Mouse (Mus musculus): Measurements from ENCODE around the gene Ccpg1. TPM values are rescaled to one million over a fixed set of nuclear protein-coding genes. Genes with fewer than 3 reads are reported as not detected.

The Ccpg1 gene
- polyA plus RNA-seq, 1 experiment from 2014 or later = 36.8 TPM

GRCm38 (mm10) chr9:72958521-72959450 lies 26.4 kb upstream of the Ccpg1 start, which contains the start of the genes Dyx1c1 and Gm44503:
Gene Dyx1c1, plus strand, starts transcription at chr9:72958785.
Gene Gm44503, plus strand, starts transcription at chr9:72958852.
- H3K27me3 ChIP-seq (ENCODE audit: control insufficient read depth, insufficient read depth, low read length) = no peaks in the 10 kb centered on the region
- peak within 1 kb of the TSS; percentile 24; the same call in 1 of the 2 replicates for H3K27ac ChIP-seq (ENCODE audit: low read length)
- H3K9me3 ChIP-seq (replicated peaks; ENCODE audit: control insufficient read depth, low read length) = no peaks in the 10 kb centered on the region
- 2% methylated on average over 43 of the region's 43 CpGs for WGBS
- ATAC-seq (ENCODE audit: insufficient read depth, low FRiP score) = peak; percentile 90
- peaks cover 3% of the 10 kb centered on the region; the same call in 1 of the 2 replicates for H3K4me1 ChIP-seq (ENCODE audit: control insufficient read depth, insufficient read depth, low read length)
- peak within 1 kb of the TSS; percentile 68 for H3K4me2 ChIP-seq (ENCODE audit: low read depth, low read length)
- no peaks in the 10 kb centered on the region for H3K36me3 ChIP-seq (ENCODE audit: control insufficient read depth, insufficient read depth, low read length)
- H3K9ac ChIP-seq (ENCODE audit: low read length) = peak within 1 kb of the TSS; percentile 74
- peak within 1 kb of the TSS; percentile 76 for H3K4me3 ChIP-seq (replicated peaks; ENCODE audit: low read length)

GRCm38 (mm10) chr9:72961346-72961745 lies 23.9 kb upstream of the Ccpg1 start:
- no peak overlapping the region for H3K4me2 ChIP-seq (ENCODE audit: low read depth, low read length)
- 64% methylated on average over 8 of the region's 8 CpGs for WGBS
- H3K4me1 ChIP-seq (ENCODE audit: control insufficient read depth, insufficient read depth, low read length) = peaks cover 3% of the 10 kb centered on the region; the same call in 1 of the 2 replicates
- no peak overlapping the region for H3K4me3 ChIP-seq (replicated peaks; ENCODE audit: low read length)
- no peaks in the 10 kb centered on the region for H3K27me3 ChIP-seq (ENCODE audit: control insufficient read depth, insufficient read depth, low read length)
- no peak for ATAC-seq (ENCODE audit: insufficient read depth, low FRiP score)
- no peaks in the 10 kb centered on the region for H3K36me3 ChIP-seq (ENCODE audit: control insufficient read depth, insufficient read depth, low read length)
- no peak overlapping the region for H3K9ac ChIP-seq (ENCODE audit: low read length)
- no peak overlapping the region for H3K27ac ChIP-seq (ENCODE audit: low read length)
- H3K9me3 ChIP-seq (replicated peaks; ENCODE audit: control insufficient read depth, low read length) = no peaks in the 10 kb centered on the region

- Histone ChIP-seq H3K27ac (ENCODE audit: low read length) (no peak overlapping the region), H3K36me3 (ENCODE audit: control insufficient read depth, insufficient read depth, low read length) (no peaks in the 10 kb centered on the region), H3K9me3 (replicated peaks; ENCODE audit: control insufficient read depth, low read length) (no peaks in the 10 kb centered on the region), H3K4me3 (replicated peaks; ENCODE audit: low read length) (no peak overlapping the region), H3K27me3 (ENCODE audit: control insufficient read depth, insufficient read depth, low read length) (no peaks in the 10 kb centered on the region), H3K4me2 (ENCODE audit: low read depth, low read length) (no peak overlapping the region), H3K9ac (ENCODE audit: low read length) (no peak overlapping the region), H3K4me1 (ENCODE audit: control insufficient read depth, insufficient read depth, low read length) (peaks cover 3% of the 10 kb centered on the region; the same call in 1 of the 2 replicates)
- WGBS = 82% methylated on average over 15 of the region's 15 CpGs
- no peak for ATAC-seq (ENCODE audit: insufficient read depth, low FRiP score)
Measured at GRCm38 (mm10) chr9:72961959-72962358, 23.3 kb upstream of the Ccpg1 start.

GRCm38 (mm10) chr9:72968349-72969061 lies 16.7 kb upstream of the Ccpg1 start:
- no peak overlapping the region for H3K27ac ChIP-seq (ENCODE audit: low read length)
- no peaks in the 10 kb centered on the region for H3K4me1 ChIP-seq (ENCODE audit: control insufficient read depth, insufficient read depth, low read length)
- H3K9me3 ChIP-seq (replicated peaks; ENCODE audit: control insufficient read depth, low read length) = no peaks in the 10 kb centered on the region
- no peaks in the 10 kb centered on the region for H3K36me3 ChIP-seq (ENCODE audit: control insufficient read depth, insufficient read depth, low read length)
- H3K4me3 ChIP-seq (replicated peaks; ENCODE audit: low read length) = no peak overlapping the region
- 0 out of 2 replicates have a peak overlapping the region, but pooled peaks have one; percentile 7 for H3K9ac ChIP-seq (ENCODE audit: low read length)
- H3K4me2 ChIP-seq (ENCODE audit: low read depth, low read length) = no peak overlapping the region
- peak; percentile 64; the same call in 1 of the 2 replicates for ATAC-seq (ENCODE audit: insufficient read depth, low FRiP score)
- H3K27me3 ChIP-seq (ENCODE audit: control insufficient read depth, insufficient read depth, low read length) = no peaks in the 10 kb centered on the region
- WGBS = 24% methylated on average over 11 of the region's 11 CpGs

GRCm38 (mm10) chr9:72969874-72970273 lies 15.4 kb upstream of the Ccpg1 start:
- WGBS = 70% methylated on average over 7 of the region's 7 CpGs

GRCm38 (mm10) chr9:72972435-72972834 lies 12.8 kb upstream of the Ccpg1 start:
- no peaks in the 10 kb centered on the region for H3K4me1 ChIP-seq (ENCODE audit: control insufficient read depth, insufficient read depth, low read length)
- no peak overlapping the region for H3K9ac ChIP-seq (ENCODE audit: low read length)
- H3K9me3 ChIP-seq (replicated peaks; ENCODE audit: control insufficient read depth, low read length) = no peaks in the 10 kb centered on the region
- H3K27ac ChIP-seq (ENCODE audit: low read length) = no peak overlapping the region
- WGBS = 85% methylated on average over 5 of the region's 5 CpGs
- H3K27me3 ChIP-seq (ENCODE audit: control insufficient read depth, insufficient read depth, low read length) = no peaks in the 10 kb centered on the region
- no peak overlapping the region for H3K4me2 ChIP-seq (ENCODE audit: low read depth, low read length)
- no peak overlapping the region for H3K4me3 ChIP-seq (replicated peaks; ENCODE audit: low read length)
- no peaks in the 10 kb centered on the region for H3K36me3 ChIP-seq (ENCODE audit: control insufficient read depth, insufficient read depth, low read length)
- no peak for ATAC-seq (ENCODE audit: insufficient read depth, low FRiP score)

More at GRCm38 (mm10) chr9:72969874-72970273, 15.4 kb upstream of the Ccpg1 start:
- Histone ChIP-seq H3K4me2 (ENCODE audit: low read depth, low read length) (no peak overlapping the region), H3K27ac (ENCODE audit: low read length) (no peak overlapping the region), H3K27me3 (ENCODE audit: control insufficient read depth, insufficient read depth, low read length) (no peaks in the 10 kb centered on the region), H3K9ac (ENCODE audit: low read length) (no peak overlapping the region), H3K36me3 (ENCODE audit: control insufficient read depth, insufficient read depth, low read length) (no peaks in the 10 kb centered on the region), H3K4me1 (ENCODE audit: control insufficient read depth, insufficient read depth, low read length) (no peaks in the 10 kb centered on the region), H3K9me3 (replicated peaks; ENCODE audit: control insufficient read depth, low read length) (no peaks in the 10 kb centered on the region), H3K4me3 (replicated peaks; ENCODE audit: low read length) (no peak overlapping the region)
- ATAC-seq (ENCODE audit: insufficient read depth, low FRiP score) = no peak

- Histone ChIP-seq H3K4me3 (replicated peaks; ENCODE audit: low read length) (no peak overlapping the region), H3K9ac (ENCODE audit: low read length) (no peak overlapping the region), H3K4me1 (ENCODE audit: control insufficient read depth, insufficient read depth, low read length) (no peaks in the 10 kb centered on the region), H3K27ac (ENCODE audit: low read length) (no peak overlapping the region), H3K36me3 (ENCODE audit: control insufficient read depth, insufficient read depth, low read length) (no peaks in the 10 kb centered on the region), H3K9me3 (replicated peaks; ENCODE audit: control insufficient read depth, low read length) (no peaks in the 10 kb centered on the region), H3K4me2 (ENCODE audit: low read depth, low read length) (no peak overlapping the region), H3K27me3 (ENCODE audit: control insufficient read depth, insufficient read depth, low read length) (no peaks in the 10 kb centered on the region)
- no peak for ATAC-seq (ENCODE audit: insufficient read depth, low FRiP score)
Measured at GRCm38 (mm10) chr9:72972984-72973383, 12.2 kb upstream of the Ccpg1 start.

GRCm38 (mm10) chr9:72974734-72975133 lies 10.5 kb upstream of the Ccpg1 start:
- H3K36me3 ChIP-seq (ENCODE audit: control insufficient read depth, insufficient read depth, low read length) = no peaks in the 10 kb centered on the region
- H3K4me1 ChIP-seq (ENCODE audit: control insufficient read depth, insufficient read depth, low read length) = no peaks in the 10 kb centered on the region
- no peak overlapping the region for H3K4me2 ChIP-seq (ENCODE audit: low read depth, low read length)
- no peaks in the 10 kb centered on the region for H3K9me3 ChIP-seq (replicated peaks; ENCODE audit: control insufficient read depth, low read length)
- ATAC-seq (ENCODE audit: insufficient read depth, low FRiP score) = no peak
- H3K27ac ChIP-seq (ENCODE audit: low read length) = no peak overlapping the region
- no peaks in the 10 kb centered on the region for H3K27me3 ChIP-seq (ENCODE audit: control insufficient read depth, insufficient read depth, low read length)
- no peak overlapping the region for H3K9ac ChIP-seq (ENCODE audit: low read length)
- no peak overlapping the region for H3K4me3 ChIP-seq (replicated peaks; ENCODE audit: low read length)
- WGBS = 84% methylated on average over 5 of the region's 5 CpGs

GRCm38 (mm10) chr9:72975242-72975641 lies 10.0 kb upstream of the Ccpg1 start:
- H3K9me3 ChIP-seq (replicated peaks; ENCODE audit: control insufficient read depth, low read length) = no peaks in the 10 kb centered on the region
- no peak overlapping the region for H3K4me3 ChIP-seq (replicated peaks; ENCODE audit: low read length)
- H3K9ac ChIP-seq (ENCODE audit: low read length) = no peak overlapping the region
- 90% methylated on average over 1 of the region's 1 CpGs for WGBS
- no peak overlapping the region for H3K4me2 ChIP-seq (ENCODE audit: low read depth, low read length)
- no peak overlapping the region for H3K27ac ChIP-seq (ENCODE audit: low read length)
- no peaks in the 10 kb centered on the region for H3K4me1 ChIP-seq (ENCODE audit: control insufficient read depth, insufficient read depth, low read length)
- no peak for ATAC-seq (ENCODE audit: insufficient read depth, low FRiP score)
- no peaks in the 10 kb centered on the region for H3K27me3 ChIP-seq (ENCODE audit: control insufficient read depth, insufficient read depth, low read length)
- H3K36me3 ChIP-seq (ENCODE audit: control insufficient read depth, insufficient read depth, low read length) = no peaks in the 10 kb centered on the region

Data from stomach, embryonic 16.5 days (tissue).